Mouse (Mus musculus) adrenal gland, postnatal 4 days (tissue): Measurements from ENCODE around the gene Olfr1197. TPM values are rescaled to one million over a fixed set of nuclear protein-coding genes. Genes with fewer than 3 reads are reported as not detected.

Source experiments
- DNase-seq, 2 experiments: peaks; one replicate each; pipeline ENCODE4 v3.0.0; 2021 to 2022; ENCODE audit warnings: low spot score in 2 of 2, mixed read lengths in 2 of 2
- long read RNA-seq, 2 experiments: library from polyadenylated mRNA; stranded (forward); transcript quantifications; one replicate each; pipeline ENCODE4 v2.0.0; 2021
- total RNA-seq, 2 experiments: library from RNA; stranded (reverse); gene quantifications; 2 replicates each; pipeline ENCODE4 v1.2.3; 2021

Olfr1197 gene
- not detected for total RNA-seq
- long read RNA-seq, experiment 1: 0 reads
- long read RNA-seq, experiment 2: 0 reads

DNA sequence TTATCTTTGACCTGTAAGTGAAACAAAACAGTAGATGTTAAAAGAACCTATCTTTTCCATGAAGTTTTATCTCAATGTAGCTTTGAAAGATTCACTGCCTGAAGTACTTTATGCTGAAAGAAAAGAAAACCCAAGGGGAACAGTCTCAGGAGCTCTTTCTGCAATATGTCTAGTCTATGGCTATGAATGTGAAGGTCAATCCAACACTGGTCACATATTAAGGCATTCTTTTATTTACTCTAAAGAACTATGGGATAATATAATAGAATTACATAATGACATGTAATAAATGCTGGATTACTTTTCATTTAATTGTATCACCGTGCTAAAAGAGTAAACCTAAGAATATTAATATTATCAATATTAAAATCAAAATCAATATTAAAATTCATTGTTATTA is at the start of gene Olfr1197:
TSS of gene Olfr1197 (minus strand) at position 101 of the 400 bp plus-strand sequence.
- no peak for DNase-seq

DNA sequence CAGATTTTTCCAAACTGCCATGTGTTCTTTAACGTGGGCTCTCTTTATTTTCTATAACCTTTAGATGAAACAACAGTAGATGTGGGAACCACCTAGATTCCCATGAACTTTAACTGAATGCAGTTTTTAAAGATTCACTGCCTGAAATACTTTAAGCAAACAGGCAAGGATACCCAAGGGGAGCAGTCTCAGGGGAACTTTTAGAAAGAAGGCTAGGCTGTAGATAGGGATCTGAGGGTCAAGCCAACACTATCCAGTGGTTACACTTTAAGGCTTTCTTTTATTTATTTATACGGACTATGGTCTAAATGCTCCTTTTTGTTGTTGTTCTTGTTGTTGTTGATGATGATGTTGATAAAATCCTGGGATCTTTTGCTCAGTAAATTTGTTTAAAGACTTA is 38.2 kb upstream of the Olfr1197 start, which contains the start of gene Olfr1200:
TSS of gene Olfr1200 (minus strand) at position 101 of the 400 bp plus-strand sequence.
- no peak for DNase-seq

DNA sequence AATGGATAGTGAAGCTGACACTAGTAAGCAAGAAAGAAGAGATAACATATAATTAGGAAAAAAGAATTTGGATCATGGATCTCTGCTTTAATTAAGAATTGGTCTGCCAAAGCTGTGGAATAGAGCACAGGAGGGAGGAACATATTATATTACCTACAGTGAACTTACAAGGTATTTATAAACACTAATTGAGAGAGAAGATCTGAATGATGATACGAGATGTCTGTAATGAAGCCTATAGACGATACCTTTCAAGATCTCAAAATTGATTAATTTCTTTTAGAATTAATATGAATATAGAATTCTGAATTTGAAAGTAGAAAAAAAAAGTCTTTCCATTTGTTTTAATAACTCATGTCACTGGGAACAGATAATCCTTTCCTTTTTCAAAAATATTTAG is 28.2 kb upstream of the Olfr1197 start, which contains the start of gene Olfr1199:
TSS of gene Olfr1199 (minus strand) at position 101 of the 400 bp plus-strand sequence.
- no peak for DNase-seq

DNA sequence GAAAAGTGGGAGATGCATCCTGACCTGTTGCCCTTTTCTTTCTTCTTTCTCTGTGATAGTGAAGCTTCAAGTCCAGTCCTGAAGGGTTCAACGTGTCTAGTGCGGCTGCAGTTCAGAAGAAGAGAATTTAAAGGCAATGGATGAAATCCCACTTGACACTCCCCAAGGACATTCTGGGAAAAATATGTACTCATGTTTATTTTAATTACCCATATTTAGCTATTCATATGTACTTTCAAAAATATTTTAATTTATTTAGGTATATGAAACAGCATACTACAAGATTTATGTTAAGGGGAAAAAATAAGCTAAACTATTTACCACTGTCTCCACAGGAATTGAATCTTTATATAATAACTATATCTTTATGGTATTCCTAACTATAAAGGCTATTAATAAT is 19.1 kb upstream of the Olfr1197 start, which contains the start of gene Olfr1198:
TSS of gene Olfr1198 (minus strand) at position 101 of the 400 bp plus-strand sequence.
- DNase-seq: no peak

DNA sequence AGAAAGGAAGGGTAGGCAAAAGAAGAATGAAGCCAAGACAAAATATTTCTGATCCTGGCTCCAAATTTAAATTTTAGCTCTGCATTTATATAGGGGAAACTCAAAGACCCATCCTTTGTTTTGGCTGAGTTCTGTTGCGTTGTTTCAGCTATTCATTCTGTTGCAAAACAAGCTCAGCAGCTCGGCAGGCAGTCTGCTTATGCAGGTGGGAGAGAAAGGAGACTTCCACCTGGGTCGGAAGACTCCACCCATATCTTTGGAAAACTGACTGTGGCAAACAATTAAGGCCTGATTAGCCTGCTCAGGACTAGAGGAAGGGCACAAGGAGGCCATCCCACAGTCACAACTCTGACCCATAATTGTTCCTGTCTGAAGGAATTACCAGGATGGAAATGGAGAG is 11.2 kb upstream of the Olfr1197 start:
- no peak for DNase-seq

DNA sequence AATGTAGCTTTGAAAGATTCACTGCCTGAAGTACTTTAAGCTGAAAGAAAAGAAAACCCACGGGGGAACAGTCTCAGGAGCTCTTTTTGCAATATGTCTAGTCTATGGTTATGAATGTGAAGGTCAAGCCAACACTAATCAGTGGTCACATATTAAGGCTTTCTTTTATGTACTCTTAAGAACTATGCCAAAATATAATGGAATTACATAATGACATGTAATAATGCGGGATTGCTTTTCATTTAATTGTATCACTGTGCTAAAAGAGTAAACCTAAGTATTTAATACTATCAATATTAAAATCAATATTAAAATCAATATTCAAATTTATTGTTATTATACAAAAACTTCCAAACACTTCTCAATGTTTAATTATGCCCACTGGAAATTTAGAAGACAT is 27.7 kb downstream of the Olfr1197 start, which contains the start of gene Olfr1196:
TSS of gene Olfr1196 (minus strand) at position 101 of the 400 bp plus-strand sequence.
- no peak for DNase-seq

DNA sequence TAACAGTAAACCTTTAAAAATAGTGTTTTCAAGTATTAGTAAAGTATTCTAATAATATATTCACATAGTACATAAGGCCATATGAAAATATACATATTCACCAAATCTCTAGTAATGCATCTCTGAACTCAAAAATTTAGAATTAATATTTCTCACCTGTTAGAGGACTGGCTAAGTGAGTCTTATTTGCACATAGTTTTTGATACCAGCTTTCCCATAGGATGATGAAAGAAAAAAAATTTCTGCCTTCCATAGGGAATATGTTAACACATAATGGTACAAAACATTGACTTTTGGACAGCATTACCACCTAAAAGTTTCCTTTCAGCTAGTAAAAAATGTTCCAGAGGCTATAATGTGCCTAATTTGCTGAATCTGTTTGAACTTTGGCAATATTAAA is 43.1 kb downstream of the Olfr1197 start, which contains the start of gene Olfr1195:
TSS of gene Olfr1195 (minus strand) at position 101 of the 400 bp plus-strand sequence.
- DNase-seq: no peak

Other genes starting within 250 kb of the Olfr1197 start
- not detected for gene Olfr1184, start 248.8 kb downstream of the Olfr1197 start, total RNA-seq
- not detected for gene Olfr1185-ps1, start 239.0 kb downstream of the Olfr1197 start, total RNA-seq
- not detected for gene Olfr1186, start 213.8 kb downstream of the Olfr1197 start, total RNA-seq
- gene Olfr1188, start 175.4 kb downstream of the Olfr1197 start, total RNA-seq: not detected
- not detected for gene Olfr1189, start 145.9 kb downstream of the Olfr1197 start, total RNA-seq
- gene Olfr1191-ps1, start 91.8 kb downstream of the Olfr1197 start, total RNA-seq: under 1 TPM in 1 of 2 experiments, not detected in 1; 0.06 TPM
- not detected for gene Olfr1192-ps1, start 83.9 kb downstream of the Olfr1197 start, total RNA-seq
- not detected for gene Olfr1193, start 56.7 kb downstream of the Olfr1197 start, total RNA-seq
- gene Olfr1195, start 43.2 kb downstream of the Olfr1197 start, total RNA-seq: not detected
- gene Olfr1196, start 27.8 kb downstream of the Olfr1197 start, total RNA-seq: not detected
- gene Olfr1198, start 19.0 kb upstream of the Olfr1197 start, total RNA-seq: not detected
- not detected for gene Olfr1199, start 28.1 kb upstream of the Olfr1197 start, total RNA-seq
- not detected for gene Olfr1200, start 38.1 kb upstream of the Olfr1197 start, total RNA-seq
- not detected for gene Olfr1201, start 60.7 kb upstream of the Olfr1197 start, total RNA-seq
- not detected for gene Olfr1202, start 82.1 kb upstream of the Olfr1197 start, total RNA-seq
- not detected for gene Olfr1205, start 97.4 kb upstream of the Olfr1197 start, total RNA-seq
- not detected for gene Olfr1204, start 116.9 kb upstream of the Olfr1197 start, total RNA-seq
- not detected for gene Olfr1206, start 130.9 kb upstream of the Olfr1197 start, total RNA-seq
- gene Olfr1208, start 169.9 kb upstream of the Olfr1197 start, total RNA-seq: not detected
- gene Olfr1209, start 182.8 kb upstream of the Olfr1197 start, total RNA-seq: not detected
- gene Olfr1211, start 205.7 kb upstream of the Olfr1197 start, total RNA-seq: not detected
- gene Olfr1212, start 221.6 kb upstream of the Olfr1197 start, total RNA-seq: not detected
- gene Gm13762, start 247.9 kb upstream of the Olfr1197 start, total RNA-seq: not detected